Mouse (Mus musculus): ENCODE results near the gene Grk2.

Gene Grk2

DNA sequence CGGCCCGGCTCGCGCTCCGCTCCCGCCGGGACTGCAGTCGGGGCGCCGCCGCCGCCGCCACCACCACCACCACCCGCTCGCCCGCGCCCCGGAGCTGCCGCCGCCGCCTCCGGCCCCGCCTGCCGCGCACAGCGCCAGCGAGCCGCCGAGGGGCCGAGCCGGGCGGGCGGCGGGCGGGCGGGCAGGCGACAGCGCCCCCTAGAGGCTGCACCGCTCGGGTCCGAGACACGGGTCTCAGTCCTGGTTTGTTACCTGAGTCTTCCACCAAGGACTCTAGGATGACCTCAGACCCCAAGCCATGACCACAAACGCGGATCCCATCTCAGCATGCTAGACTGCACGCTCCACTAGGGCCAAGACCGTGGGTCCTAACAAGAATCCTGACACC is at the start of gene Grk2:
Gene Grk2 (minus strand): TSS at position 33 of the 388 bp plus-strand sequence.
- no peak for DNase-seq (ENCODE audit: extremely low read depth, low read depth)

DNA sequence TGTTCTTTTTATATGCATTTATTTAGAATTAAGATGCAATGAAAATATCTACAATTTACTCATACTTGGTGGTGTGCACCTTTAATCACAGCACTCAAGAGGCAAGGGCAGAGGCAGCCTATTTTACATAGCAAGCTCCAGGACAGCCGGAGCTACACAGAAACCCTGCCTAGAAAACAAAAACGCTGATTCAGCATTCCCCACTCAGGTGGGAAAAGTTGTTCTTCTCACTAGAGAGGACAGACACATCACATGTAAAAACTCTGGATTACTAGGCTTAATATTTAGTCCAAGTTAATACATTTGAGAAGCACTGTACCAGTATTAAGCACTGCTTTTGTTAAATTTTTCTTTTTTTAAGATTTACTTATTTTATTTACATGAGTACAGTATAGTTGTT is 43.4 kb upstream of the Grk2 start:
- no peak for DNase-seq (ENCODE audit: extremely low read depth, low read depth)

DNA sequence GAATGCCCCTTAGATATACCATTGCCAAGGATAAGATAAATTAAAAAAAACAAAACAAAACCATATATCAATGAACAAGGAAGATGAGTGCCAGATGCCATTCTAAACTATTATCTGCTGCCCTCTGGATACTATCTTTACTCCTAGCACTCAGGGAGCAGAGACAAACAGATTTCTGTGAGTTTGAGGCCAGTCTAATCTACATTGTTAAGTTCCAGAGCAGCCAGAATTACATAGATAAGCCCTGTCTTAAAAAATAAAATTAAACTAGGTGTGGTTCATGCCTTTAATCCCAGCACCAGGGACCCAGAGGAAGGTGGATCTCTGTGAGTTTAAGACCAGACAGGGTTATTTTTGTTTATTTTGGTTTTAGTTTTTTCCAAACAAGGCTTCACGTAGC is 40.5 kb upstream of the Grk2 start:
- DNase-seq (ENCODE audit: extremely low read depth, low read depth) = no peak

DNA sequence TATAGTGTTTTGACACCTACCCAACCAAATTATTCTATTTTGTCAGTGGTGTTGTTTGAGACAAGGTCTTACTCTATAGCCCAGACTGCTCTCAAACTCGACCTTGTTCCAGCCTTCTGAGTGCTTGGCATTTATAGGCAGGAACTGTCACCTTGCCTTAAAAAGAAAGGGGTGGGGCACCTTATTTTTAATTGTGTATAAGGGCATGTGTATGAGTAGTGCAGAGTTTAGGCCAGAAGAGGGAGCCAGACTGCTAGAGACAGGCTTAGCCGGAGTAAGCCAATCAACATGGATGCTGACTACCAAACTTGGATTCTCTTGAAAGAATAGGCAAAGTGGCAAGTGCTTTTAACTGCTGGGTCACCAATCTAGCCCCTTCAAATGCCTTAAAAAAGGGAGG is 32.1 kb upstream of the Grk2 start:
- DNase-seq (ENCODE audit: extremely low read depth, low read depth) = peak; percentile 46

DNA sequence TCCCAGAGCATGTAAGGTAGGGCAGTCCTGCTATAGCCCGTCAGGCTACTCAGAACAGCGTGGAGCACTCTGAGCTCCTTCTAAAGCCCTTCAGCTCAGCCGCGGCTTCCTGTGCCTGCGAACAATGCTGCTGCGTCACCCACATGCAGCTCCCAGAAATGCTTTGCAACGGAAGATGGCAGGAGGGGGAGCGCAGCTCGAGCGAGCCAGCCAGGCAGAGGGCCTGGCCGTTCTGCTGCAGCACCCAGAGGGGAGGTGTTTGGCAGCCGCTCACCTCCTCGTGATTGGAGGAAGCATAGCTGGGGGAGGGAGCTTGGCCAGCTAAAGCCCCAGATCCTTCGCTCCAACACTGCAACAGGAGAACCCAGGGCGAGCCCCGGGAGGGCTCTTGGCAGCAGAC is 27.8 kb upstream of the Grk2 start:
- DNase-seq (ENCODE audit: extremely low read depth, low read depth) = peak; percentile 87

DNA sequence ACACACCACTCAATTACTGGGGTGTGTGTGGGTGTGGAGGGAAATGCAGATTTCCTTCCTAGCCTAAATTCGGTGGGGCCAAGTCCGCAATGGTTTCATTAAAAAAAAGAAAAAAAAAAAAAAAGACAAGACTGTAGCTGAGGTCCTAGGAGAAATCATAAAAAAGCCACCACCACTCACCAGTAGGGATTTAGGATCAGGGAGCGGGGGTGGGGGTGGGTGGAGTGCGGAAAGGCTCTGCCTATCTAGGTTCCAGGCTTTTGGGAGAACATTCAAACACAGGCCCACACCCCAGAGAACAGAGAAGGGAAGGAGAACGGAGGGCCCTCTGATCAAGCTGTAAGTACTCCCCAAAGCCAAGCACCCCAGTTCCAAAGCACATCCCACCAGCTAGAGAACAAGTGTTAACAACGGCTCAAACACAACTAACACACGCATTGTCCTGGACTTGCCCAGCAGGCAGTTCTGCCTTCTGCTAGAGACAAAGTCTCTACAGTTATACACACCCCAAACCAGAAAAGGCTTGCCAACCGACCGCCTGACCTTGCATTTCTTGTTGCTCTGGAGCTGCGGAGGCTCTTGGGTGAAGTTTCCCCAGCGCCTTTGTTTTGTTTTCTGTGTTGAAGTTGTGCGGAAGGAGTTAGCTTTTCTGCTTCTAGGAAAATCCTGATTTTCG is 27.2 kb upstream of the Grk2 start:
- peak; percentile 22 for DNase-seq (ENCODE audit: extremely low read depth, low read depth)

DNA sequence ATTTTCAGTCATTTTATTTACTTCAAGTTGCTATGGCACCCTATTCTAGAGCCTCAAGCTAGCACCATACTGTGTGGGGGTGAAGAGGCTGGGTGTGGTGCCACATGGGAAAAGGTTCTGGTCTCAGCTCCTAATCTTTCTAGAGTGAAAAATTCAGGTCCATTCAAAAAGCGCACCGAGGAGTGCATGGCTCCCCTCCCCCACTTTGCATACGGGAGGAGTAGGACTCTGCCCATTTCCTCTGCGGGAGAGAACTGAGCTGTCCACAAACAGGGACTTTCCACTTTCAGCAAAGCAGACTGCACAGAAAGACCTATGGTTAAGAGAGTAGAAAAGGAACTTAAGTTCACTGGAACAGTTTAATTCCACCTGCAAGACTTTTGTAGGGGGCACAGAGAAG is 26.6 kb upstream of the Grk2 start:
- DNase-seq (ENCODE audit: extremely low read depth, low read depth) = peak; percentile 16

DNA sequence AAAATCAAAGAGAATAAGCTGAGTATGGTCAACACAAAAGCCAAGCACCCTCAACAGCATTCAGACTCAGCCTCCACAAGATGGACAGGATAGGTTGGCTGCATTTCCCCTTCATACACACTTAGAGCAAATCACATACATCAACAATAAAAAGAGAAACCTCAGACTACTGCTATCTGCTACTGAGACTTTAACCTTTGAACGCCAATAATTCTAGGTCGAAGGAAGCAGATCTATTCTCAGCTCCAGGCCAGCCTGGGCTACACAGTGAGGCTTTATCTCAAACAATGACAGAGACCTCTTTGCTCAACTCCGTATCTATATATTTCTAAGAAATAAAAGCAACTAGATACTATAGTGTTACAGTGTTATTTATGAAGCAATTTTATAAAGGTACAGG is 25.3 kb upstream of the Grk2 start:
- no peak for DNase-seq (ENCODE audit: extremely low read depth, low read depth)

DNA sequence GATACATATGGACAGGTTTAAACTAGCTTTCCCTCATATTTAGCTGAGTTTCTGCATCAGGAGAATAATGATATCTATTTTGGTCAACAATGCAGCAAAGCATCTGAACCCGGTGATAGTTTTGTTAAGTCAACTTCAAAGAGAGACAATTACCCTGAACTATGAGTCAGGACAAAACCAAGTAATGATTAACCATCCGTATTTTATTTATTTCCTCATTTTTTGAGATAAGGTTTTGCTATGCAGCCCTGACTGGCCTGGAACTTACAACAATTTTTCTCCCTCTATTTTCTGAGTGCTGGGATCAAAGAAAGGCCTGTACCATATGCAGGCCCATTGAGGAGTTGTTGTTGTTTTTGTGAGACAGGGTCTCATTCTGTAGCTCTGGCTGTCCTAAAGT is 24.6 kb upstream of the Grk2 start:
- DNase-seq (ENCODE audit: extremely low read depth, low read depth) = peak; percentile 19

DNA sequence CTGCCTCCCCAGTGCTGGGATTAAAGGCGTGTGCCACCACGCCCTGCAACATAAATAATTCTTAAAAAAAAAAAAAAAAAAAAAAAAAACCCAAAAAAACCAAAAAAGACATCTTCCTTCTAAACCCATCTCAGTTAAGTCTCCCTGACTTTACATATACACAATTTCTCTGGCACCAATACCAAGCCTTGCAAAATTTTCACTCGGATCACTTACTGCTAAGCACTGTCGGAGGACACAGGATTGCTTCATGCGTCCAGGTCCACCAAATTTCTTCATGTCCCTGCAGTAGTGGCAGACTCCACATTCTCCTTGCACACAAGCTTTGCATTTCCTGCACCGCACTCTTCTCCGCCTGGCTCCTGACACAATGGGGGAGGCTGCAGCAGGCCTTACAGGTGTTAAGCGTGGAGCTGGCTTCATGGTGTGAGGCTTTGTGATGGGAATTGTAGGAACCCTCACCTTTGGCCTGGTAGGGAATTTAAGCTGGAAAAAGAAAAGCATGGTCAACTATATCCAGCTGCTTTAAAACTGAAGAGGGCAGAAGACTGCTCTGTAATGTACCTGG is 22.8 kb upstream of the Grk2 start:
- DNase-seq (ENCODE audit: extremely low read depth, low read depth) = no peak

DNA sequence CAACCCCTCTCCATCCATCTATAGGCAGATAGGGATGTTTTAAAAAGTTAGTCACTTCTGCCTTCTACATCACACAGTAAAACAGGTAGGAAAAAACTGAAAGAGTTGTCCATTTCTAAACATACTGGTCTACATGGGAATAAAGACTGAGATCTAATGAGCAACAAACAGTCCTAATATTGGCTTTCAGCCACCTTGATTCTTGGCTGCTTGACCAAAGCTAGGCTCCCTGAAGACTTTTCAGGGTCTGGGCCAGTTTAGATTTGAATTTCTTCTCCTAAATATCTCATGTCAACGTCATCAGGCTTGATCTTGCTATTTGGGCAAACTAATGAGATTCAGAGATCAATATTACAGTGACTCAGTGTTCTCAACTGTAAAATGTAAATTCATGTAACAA is 20.9 kb upstream of the Grk2 start:
- DNase-seq (ENCODE audit: extremely low read depth, low read depth) = no peak

DNA sequence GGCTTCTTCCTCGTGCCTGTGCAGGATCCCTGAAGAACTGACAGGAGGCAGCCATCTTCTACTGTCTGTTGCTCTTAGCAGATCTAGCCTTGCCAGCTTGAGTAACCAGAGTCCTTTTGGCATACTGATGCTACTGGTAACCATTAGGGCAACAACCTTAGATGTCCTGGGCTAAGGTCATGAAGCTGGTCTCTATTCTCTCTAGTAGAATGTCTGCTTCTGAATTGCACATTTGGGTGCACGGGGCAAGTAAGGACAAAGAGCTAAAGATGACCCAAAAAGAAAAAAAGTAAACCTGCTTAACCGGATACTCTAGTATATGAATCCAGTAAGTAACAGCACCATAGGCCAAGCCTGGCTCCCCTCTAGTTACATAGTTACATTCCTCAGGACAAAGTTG is 20.1 kb upstream of the Grk2 start:
- DNase-seq (ENCODE audit: extremely low read depth, low read depth) = no peak

DNA sequence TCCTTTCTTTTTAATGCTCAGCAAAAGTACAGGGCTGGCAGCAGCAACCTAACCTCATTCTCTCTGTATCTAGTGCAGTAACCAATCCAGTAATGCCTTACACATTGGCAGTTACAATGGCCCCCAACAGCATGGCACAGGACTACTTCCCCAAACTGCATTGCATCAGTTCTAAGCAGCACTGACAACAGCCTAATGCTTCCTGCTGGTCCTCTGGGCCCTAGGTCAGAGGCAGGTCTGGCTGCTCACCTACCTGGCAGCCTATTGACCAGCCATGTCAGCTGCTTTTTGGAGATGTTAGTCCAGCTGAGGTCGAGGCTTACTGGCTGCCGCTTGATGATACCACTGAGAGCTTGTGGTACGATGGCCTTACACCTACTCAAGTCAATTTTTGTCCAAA is 16.1 kb upstream of the Grk2 start:
- no peak for DNase-seq (ENCODE audit: extremely low read depth, low read depth)

DNA sequence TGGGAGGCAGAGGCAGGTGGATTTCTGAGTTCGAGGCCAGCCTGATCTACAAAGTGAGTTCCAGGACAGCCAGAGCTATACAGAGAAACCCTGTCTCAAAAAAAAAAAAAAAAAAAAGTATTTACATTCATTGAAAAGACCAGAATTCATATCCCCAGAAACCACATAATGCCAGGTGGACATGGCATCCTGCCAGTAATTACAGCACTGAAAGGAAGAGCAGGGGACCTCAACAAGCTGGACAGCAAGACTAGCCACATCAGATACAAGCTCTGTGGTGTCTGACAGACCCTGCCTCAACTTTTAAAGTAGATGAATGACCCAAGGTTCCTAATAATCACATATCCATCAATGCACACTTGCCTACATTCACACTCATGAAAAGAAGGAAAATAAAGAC is 15.6 kb upstream of the Grk2 start:
- no peak for DNase-seq (ENCODE audit: extremely low read depth, low read depth)

DNA sequence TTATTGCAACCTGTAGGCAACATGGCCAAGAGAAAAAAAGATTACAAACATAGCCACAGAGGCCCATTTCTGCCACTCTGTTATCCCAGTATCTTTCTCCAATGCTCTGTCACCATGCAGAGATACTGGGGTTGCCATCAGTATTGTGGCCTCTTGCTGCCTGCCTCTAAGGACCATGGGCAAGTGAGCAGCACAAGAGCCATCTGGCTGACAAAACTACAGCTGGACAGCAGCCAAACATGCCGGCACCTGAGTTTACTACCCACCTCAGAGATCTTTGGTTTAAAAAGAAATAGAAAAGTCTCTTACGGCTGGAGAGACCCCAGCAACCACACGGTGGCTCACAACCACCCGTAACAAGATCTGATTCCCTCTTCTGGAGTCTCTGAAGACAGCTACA is 13.2 kb upstream of the Grk2 start:
- no peak for DNase-seq (ENCODE audit: extremely low read depth, low read depth)

DNA sequence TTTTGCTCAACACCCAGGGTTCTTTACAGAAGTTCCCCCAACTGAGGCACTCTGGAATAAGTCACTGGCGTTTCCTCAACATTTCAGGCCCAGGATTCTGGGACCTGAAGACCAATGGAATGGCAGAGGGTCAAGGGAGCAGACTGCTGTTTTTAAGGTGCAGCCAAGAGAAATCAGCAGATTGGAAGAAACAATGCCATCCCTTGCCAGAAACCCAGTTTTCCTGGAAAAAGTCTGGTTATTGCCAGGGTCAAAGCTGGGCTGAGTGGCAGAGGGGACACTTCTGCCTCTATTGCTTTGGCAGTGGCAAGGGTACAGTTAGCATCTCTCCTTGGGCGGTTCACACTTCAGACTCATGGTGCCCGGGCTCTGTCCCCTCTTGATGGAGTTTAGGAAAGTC is 11.2 kb upstream of the Grk2 start:
- no peak for DNase-seq (ENCODE audit: extremely low read depth, low read depth)

DNA sequence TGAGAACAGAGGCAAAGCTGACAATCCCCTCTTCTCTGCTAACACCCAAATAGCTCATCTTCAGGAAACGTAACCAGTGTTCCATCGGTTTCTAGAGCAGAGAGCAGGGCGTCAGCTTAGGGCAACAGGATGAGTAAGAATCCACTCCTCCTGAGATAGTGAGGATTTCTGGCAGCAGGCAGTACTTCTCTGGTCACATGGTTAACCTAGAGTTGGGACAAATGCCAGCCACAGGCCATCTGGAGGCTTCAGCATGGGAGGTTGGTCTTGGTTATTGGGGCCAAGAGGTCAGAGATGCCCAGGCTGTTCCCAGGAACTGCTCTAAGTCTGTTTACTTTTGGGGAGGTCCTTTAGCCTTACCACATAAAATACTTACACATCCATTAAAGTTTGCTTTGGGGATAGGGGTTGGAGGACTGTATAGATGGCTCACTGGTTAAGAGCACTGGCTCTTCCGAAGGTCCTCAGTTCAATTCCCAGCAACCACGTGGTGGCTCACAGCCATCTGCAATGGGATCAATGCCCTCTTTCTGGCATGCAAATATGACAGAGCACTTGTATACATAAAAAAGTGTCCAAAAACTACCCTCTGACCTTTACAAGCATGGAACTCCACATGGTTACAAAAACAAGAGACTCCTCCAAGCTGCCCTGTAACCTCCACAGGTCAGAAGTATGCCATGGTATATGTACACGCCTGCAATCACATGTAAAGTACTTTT is 9.4 kb upstream of the Grk2 start:
- DNase-seq (ENCODE audit: extremely low read depth, low read depth) = no peak

DNA sequence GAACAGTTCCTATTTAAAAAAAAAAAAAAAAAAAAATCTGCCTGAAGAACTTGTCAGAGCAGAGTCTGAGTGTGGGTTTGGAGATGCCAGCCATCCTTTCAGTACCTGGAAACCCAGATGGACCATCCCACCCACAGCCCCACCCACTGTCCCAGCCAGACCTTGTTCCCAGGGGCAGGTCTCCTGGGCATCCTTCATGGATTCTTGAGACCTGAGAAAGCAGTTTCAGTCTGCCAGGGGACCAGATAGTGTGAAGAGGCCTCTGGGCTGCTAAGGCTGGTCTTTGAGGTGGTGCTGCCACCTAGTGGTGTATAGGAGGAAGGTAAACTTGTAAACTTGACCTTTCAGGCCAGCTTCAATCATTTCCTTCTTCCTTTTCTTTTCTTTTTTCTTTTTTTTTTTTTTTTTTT is 3.8 kb upstream of the Grk2 start:
- DNase-seq (ENCODE audit: extremely low read depth, low read depth) = peak; percentile 67

DNA sequence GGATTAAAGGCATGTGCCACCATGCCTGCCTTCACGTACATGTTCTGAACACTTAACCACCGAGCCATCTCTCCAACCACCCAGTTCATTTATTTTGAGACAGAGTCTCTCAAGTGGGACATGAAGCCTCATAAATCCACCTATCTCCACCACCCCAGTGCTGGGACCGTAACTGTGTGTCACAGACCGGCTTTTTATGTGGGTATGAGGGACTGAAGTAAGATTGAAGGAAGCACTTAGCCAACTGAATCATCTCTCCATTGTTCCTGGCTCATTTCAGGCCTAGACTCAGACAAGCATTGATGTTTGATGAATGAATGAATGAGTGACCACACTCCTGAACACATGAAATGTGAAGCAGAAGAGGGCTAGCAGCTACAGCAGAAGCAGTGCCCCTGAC is 3.3 kb upstream of the Grk2 start:
- no peak for DNase-seq (ENCODE audit: extremely low read depth, low read depth)

DNA sequence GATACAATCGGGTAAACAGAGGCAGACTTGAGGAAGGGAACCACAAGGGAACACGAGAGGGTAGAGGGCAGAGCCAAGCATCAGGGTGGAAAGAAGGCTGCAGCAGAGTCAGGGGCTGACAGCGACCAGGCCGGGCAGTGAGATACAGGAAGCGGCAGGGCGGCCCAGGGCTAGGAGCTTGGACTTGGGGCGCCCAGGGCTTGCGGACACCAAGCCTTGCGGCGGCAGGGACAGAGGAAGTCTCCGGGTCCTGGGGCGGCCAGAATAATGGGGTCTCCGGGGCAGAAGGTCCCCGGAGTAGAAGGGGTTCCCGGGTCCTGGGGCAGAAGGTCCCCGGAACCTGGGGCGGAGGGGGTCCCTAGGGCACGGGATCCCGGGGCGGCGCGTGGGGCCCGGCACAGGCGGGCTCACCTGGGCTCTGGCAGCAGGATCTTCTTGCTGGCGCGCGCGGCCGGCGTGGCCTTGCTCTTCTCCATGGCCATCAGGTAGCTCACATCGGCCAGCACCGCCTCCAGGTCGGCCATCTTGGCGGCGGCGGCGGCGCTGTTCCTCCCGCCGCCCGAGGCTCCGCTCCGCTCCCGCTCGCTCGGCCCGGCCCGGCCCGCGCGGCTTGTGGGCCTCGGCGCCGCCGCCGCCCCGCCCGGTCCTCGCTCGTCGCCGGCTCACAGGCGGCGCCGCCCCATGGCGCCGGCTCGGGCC is 382 bp downstream of the Grk2 start:
- DNase-seq (ENCODE audit: extremely low read depth, low read depth) = peak; percentile 25

DNA sequence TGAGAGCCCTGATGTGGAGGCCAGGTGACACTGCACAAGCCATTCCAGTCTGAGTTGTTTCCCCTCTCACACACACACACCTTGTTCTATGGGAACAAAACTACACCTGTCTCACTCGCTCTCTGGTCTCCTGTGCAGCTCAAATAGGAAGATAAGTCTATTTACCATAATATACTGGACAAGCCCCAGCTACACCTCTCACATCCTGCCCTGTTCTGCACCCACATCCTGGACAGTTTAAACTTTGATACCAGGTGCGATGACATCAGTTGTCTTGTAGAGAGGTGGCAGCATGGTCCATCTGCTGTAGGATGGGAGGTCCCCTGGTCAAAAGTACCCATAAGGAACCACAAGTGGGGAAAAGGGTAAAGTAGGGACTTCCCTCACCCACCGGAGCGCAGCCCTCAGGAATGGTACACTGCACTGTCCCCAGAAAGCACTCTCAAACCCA is 1.1 kb downstream of the Grk2 start:
- no peak for DNase-seq (ENCODE audit: extremely low read depth, low read depth)

DNA sequence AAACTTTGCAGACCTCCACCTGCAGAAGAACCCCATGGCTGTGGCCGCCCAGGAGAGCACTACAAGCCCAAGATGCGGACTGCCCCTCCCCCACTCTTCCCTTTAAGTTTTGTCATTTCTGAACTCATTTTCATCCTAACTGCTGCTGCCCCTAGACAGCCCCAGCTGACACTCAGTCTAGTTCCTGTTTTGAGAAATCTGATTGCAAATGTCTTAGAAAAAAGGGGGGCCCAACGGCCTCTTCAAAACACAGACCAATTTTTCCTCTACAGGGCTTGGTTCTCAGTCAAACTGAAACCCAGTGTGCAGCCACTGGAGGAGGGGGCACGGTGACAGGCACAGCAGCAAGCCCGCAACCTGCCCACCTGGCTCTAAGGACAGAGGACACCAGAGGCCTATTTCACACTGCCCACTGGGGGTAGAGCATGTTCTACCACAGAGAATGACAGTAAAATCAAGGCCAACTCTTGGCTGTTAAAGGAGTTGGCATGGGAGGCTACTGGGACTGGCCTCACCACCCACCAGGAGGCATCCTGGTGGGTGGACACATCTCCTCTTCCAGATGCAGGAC is 1.7 kb downstream of the Grk2 start:
- peak; percentile 78 for DNase-seq (ENCODE audit: extremely low read depth, low read depth)
